Mouse (Mus musculus): ENCODE measurements around the gene 1700129C05Rik. TPM values are rescaled to one million over a fixed set of nuclear protein-coding genes. Genes with fewer than 3 reads are reported as not detected.

The 1700129C05Rik gene
- polyA plus RNA-seq, 1 experiment from 2014 or later = not detected

Other genes starting within 250 kb of the 1700129C05Rik start
- not detected in 2 replicates for gene Gm5142, start 35.9 kb upstream of the 1700129C05Rik start, polyA plus RNA-seq (2016; fragmentation: Nextera tagmentation; extraction: Ambion mirVana)
- gene Rcbtb1, start 58.3 kb upstream of the 1700129C05Rik start, polyA plus RNA-seq (2016; fragmentation: Nextera tagmentation; extraction: Ambion mirVana) = 128 and 130 TPM in 2 replicates
- not detected in 2 replicates for gene Gm6904, start 117.3 kb upstream of the 1700129C05Rik start, polyA plus RNA-seq (2016; fragmentation: Nextera tagmentation; extraction: Ambion mirVana)
- not detected in 2 replicates for gene Phf11a, start 154.6 kb upstream of the 1700129C05Rik start, polyA plus RNA-seq (2016; fragmentation: Nextera tagmentation; extraction: Ambion mirVana)
- gene Phf11b, start 198.5 kb upstream of the 1700129C05Rik start, polyA plus RNA-seq (2016; fragmentation: Nextera tagmentation; extraction: Ambion mirVana) = 0.22 and 0.23 TPM in 2 replicates
- 0.19 and 0.24 TPM in 2 replicates for gene Phf11d, start 222.6 kb upstream of the 1700129C05Rik start, polyA plus RNA-seq (2016; fragmentation: Nextera tagmentation; extraction: Ambion mirVana)